Comparison of ENCODE assay signal across 7 mouse cellular contexts in genomic region chr2:127271042-127271515, GRCm38 (mm10). TPM values are rescaled to one million over a fixed set of nuclear protein-coding genes. Genes with fewer than 3 reads are reported as not detected.
A peak's percentile ranks its signal among the peaks of the same experiment; 100 is the strongest.
DNase-seq lines count a peak whose midpoint lies in the region; ATAC-seq and TF ChIP-seq lines count a peak whose summit lies in the region.

No protein-coding gene starts in this region.

- H3K9me3 ChIP-seq in heart, embryonic 15.5 days (replicated peaks) = no peaks in the 10 kb centered on the region
- no peaks in the 10 kb centered on the region for H3K9me3 ChIP-seq in limb, embryonic 14.5 days (ENCODE audit: control insufficient read depth, low read length)

- peak overlapping the region; percentile 97 for H3K9ac ChIP-seq in heart, embryonic 15.5 days
- H3K9ac ChIP-seq in limb, embryonic 14.5 days (ENCODE audit: low read depth, low read length, severe bottlenecking) = peak overlapping the region; percentile 84

- peaks cover 51% of the 10 kb centered on the region for H3K79me2 ChIP-seq in myocyte (ENCODE audit: control insufficient read depth, insufficient read depth)

- peak overlapping the region; percentile 77 for H3K27ac ChIP-seq in spleen, adult 2 months (ENCODE audit: insufficient read depth, low read length)
- peak overlapping the region; percentile 99 for H3K27ac ChIP-seq in heart, embryonic 15.5 days
- H3K27ac ChIP-seq in limb, embryonic 14.5 days (replicated peaks; ENCODE audit: low read depth, low read length) = peak overlapping the region; percentile 91

- peak overlapping the region; percentile 68 for H3K4me2 ChIP-seq in heart, embryonic 15.5 days
- H3K4me2 ChIP-seq in limb, embryonic 14.5 days (replicated peaks; ENCODE audit: low read depth, low read length, severe bottlenecking) = peak overlapping the region; percentile 72
- peak overlapping the region; percentile 84 for H3K4me2 ChIP-seq in myocyte (ENCODE audit: low read depth)

- peak overlapping the region; percentile 71 for H3ac ChIP-seq in myocyte (ENCODE audit: control insufficient read depth, insufficient read length)

- no peak for DNase-seq in spleen, adult 2 months (ENCODE audit: low read depth in 1 of 2, low spot score in 2 of 2)
- no peak for DNase-seq in spleen, adult 12 weeks (ENCODE audit: low spot score)
- DNase-seq in cerebellum, postnatal 36 days = peak; percentile 28 to 34
- no peak for DNase-seq in limb, embryonic 14.5 days (ENCODE audit: low spot score)
- DNase-seq in ovary, postnatal 36 days (ENCODE audit: low spot score) = no peak

- H3K4me3 ChIP-seq in spleen, adult 2 months (ENCODE audit: extremely low read depth, insufficient read depth, insufficient read length) = peak overlapping the region; percentile 77
- H3K4me3 ChIP-seq in heart, embryonic 15.5 days = peak overlapping the region; percentile 95
- H3K4me3 ChIP-seq in limb, embryonic 14.5 days (replicated peaks; ENCODE audit: low read length) = peak overlapping the region; percentile 99
- H3K4me3 ChIP-seq in myocyte = peak overlapping the region; percentile 85

- TF ChIP-seq CTCF in spleen, adult 2 months (IDR thresholded peaks at IDR 0.05; ENCODE audit: extremely low read depth, insufficient read depth, insufficient read length, insufficient replicate concordance) = no peak

- WGBS in spleen, adult 2 months = 8% methylated on average over 8 of the region's 8 CpGs
- 7% methylated on average over 8 of the region's 8 CpGs for WGBS in heart, embryonic 15.5 days
- 13% methylated on average over 8 of the region's 8 CpGs for WGBS in limb, embryonic 14.5 days

- no peaks in the 10 kb centered on the region for H3K36me3 ChIP-seq in spleen, adult 2 months (ENCODE audit: control insufficient read depth, insufficient read depth, low read length)
- H3K36me3 ChIP-seq in heart, embryonic 15.5 days = no peaks in the 10 kb centered on the region
- H3K36me3 ChIP-seq in limb, embryonic 14.5 days (ENCODE audit: control insufficient read depth, insufficient read depth, low read length) = no peaks in the 10 kb centered on the region; the same call in 1 of the 2 replicates
- no peaks in the 10 kb centered on the region for H3K36me3 ChIP-seq in myocyte (ENCODE audit: control insufficient read depth, insufficient read depth)

- TF ChIP-seq POLR2A in spleen, adult 2 months (IDR thresholded peaks at IDR 0.05; ENCODE audit: low read depth, low read length) = no peak
- no peak for TF ChIP-seq POLR2A in limb, embryonic 14.5 days (IDR thresholded peaks at IDR 0.05; ENCODE audit: borderline replicate concordance, extremely low read depth, insufficient read depth, insufficient read length)
- no peak for TF ChIP-seq POLR2A in myocyte (IDR thresholded peaks at IDR 0.05; ENCODE audit: insufficient read length, low read depth)

- ATAC-seq in heart, embryonic 15.5 days (replicated peaks; ENCODE audit: insufficient number of reproducible peaks, insufficient read depth, low FRiP score, low read depth) = no peak
- ATAC-seq in limb, embryonic 14.5 days (ENCODE audit: low FRiP score, low read depth) = no peak

- H3K27me3 ChIP-seq in spleen, adult 2 months (ENCODE audit: control insufficient read depth, insufficient read depth, low read length) = no peaks in the 10 kb centered on the region
- no peaks in the 10 kb centered on the region for H3K27me3 ChIP-seq in heart, embryonic 15.5 days
- no peaks in the 10 kb centered on the region for H3K27me3 ChIP-seq in limb, embryonic 14.5 days (ENCODE audit: control insufficient read depth, insufficient read depth, low read length)
- H3K27me3 ChIP-seq in myocyte (ENCODE audit: control insufficient read depth, insufficient read depth, insufficient read length) = no peaks in the 10 kb centered on the region

- peaks cover 8% of the 10 kb centered on the region; the same call in 1 of the 2 replicates for H3K4me1 ChIP-seq in spleen, adult 2 months (ENCODE audit: control insufficient read depth, insufficient read depth, insufficient read length)
- peaks cover 31% of the 10 kb centered on the region for H3K4me1 ChIP-seq in heart, embryonic 15.5 days (replicated peaks)
- H3K4me1 ChIP-seq in limb, embryonic 14.5 days (ENCODE audit: control insufficient read depth, insufficient read depth, low read length) = peaks cover 4% of the 10 kb centered on the region; the same call in 1 of the 2 replicates

TF ChIP-seq in myocyte, 11 proteins besides CTCF, POLR2A, EP300 and RAD21:
- TF ChIP-seq MYOG (IDR thresholded peaks at IDR 0.05; ENCODE audit: control insufficient read depth in 1 of 3, insufficient read depth in 1 of 3, insufficient read length in 2 of 3, low read depth in 2 of 3) (no peak), TCF3 (IDR thresholded peaks at IDR 0.05; ENCODE audit: insufficient read length, low read depth) (no peak), MYOD1 (IDR thresholded peaks at IDR 0.05; ENCODE audit: control insufficient read depth in 1 of 3, insufficient read length in 2 of 3, low read depth in 2 of 3) (no peak), E2F4 (IDR thresholded peaks at IDR 0.05; ENCODE audit: insufficient read depth) (no peak), REST (IDR thresholded peaks at IDR 0.05; ENCODE audit: insufficient read depth, insufficient read length) (no peak), TCF12 (IDR thresholded peaks at IDR 0.05; ENCODE audit: insufficient read depth, poor library complexity, severe bottlenecking) (no peak), MAX (IDR thresholded peaks at IDR 0.05; ENCODE audit: low read depth) (no peak), USF1 (IDR thresholded peaks at IDR 0.05; ENCODE audit: low read depth) (no peak)

RNA-seq across cellular contexts. Expression of gene Stard7, which starts 1.1 kb away (rescaled TPM):
- 22.2 and 33.5 TPM in 2 replicates for polyA plus RNA-seq in spleen, adult 2 months (2012; rRNA removed)
- 99.6 and 102 TPM in 2 replicates for polyA plus RNA-seq in heart, embryonic 15.5 days (2015; fragmentation: Nextera tagmentation; extraction: Ambion mirVana)
- polyA plus RNA-seq in limb, embryonic 14.5 days (2012; rRNA removed) = 60.8 and 63.7 TPM in 2 replicates
- polyA plus RNA-seq in limb, embryonic 14.5 days (2014; fragmentation: Nextera tagmentation; extraction: Ambion mirVana) = 79.0 and 80.8 TPM in 2 replicates
- polyA plus RNA-seq in myocyte (2012; fragmentation: generic; extraction: Trizol) = 25.9 TPM

RNA-seq across cellular contexts. Expression of gene Tmem127, which starts 23.4 kb away (rescaled TPM):
- polyA plus RNA-seq in spleen, adult 2 months (2012; rRNA removed) = 59.9 and 88.7 TPM in 2 replicates
- 22.0 and 25.9 TPM in 2 replicates for polyA plus RNA-seq in heart, embryonic 15.5 days (2015; fragmentation: Nextera tagmentation; extraction: Ambion mirVana)
- polyA plus RNA-seq in limb, embryonic 14.5 days (2012; rRNA removed) = 36.2 and 51.2 TPM in 2 replicates
- 22.7 and 26.6 TPM in 2 replicates for polyA plus RNA-seq in limb, embryonic 14.5 days (2014; fragmentation: Nextera tagmentation; extraction: Ambion mirVana)
- polyA plus RNA-seq in myocyte (2012; fragmentation: generic; extraction: Trizol) = 23.0 TPM

RNA-seq across cellular contexts. Expression of gene Ciao1, which starts 23.5 kb away (rescaled TPM):
- 43.6 and 43.8 TPM in 2 replicates for polyA plus RNA-seq in spleen, adult 2 months (2012; rRNA removed)
- polyA plus RNA-seq in heart, embryonic 15.5 days (2015; fragmentation: Nextera tagmentation; extraction: Ambion mirVana) = 57.5 and 58.7 TPM in 2 replicates
- 62.0 and 64.8 TPM in 2 replicates for polyA plus RNA-seq in limb, embryonic 14.5 days (2012; rRNA removed)
- 63.1 and 64.2 TPM in 2 replicates for polyA plus RNA-seq in limb, embryonic 14.5 days (2014; fragmentation: Nextera tagmentation; extraction: Ambion mirVana)
- 53.9 TPM for polyA plus RNA-seq in myocyte (2012; fragmentation: generic; extraction: Trizol)

Comparison
In these comparisons a context has a peak if more than half of its experiments do, and no peak if none do; other contexts are left out.
1. DNase-seq: peak in cerebellum, postnatal 36 days (2 of 2); none in spleen, adult 2 months (0 of 2), spleen, adult 12 weeks (single experiment), limb, embryonic 14.5 days (single experiment) and ovary, postnatal 36 days (single experiment).
2. Peak in every context shown above with its lines, with median percentiles within 50 percentile points of each other: H3K27ac ChIP-seq, H3K4me3 ChIP-seq and H3K4me2 ChIP-seq.